Mouse (Mus musculus) MEL (cell line): ENCODE results near the gene Znrf1. TPM values are rescaled to one million over a fixed set of nuclear protein-coding genes. Genes with fewer than 3 reads are reported as not detected.

Source experiments
- DNase-seq: peaks from one replicate; pipeline ENCODE4 v3.0.0; 2011; ENCODE audit warnings: low read depth, low spot score
- H3K27ac ChIP-seq: 2 replicates; pipeline ENCODE4 v1.5.1; 2012; ENCODE audit warnings: low read depth, mild to moderate bottlenecking, control low read depth, low read length, moderate library complexity; ENCODE audit not compliant: control insufficient read depth
- H3K27me3 ChIP-seq, 2 experiments: fragments of 150-350 bp in 1 of 2; sonication (generic) in 1 of 2; 2 replicates each; pipeline ENCODE4 v1.6.1; 2012; ENCODE audit warnings: low read length in 2 of 2, mild to moderate bottlenecking in 2 of 2, improper control_type of control experiment in 1 of 2, moderate library complexity in 1 of 2; ENCODE audit not compliant: insufficient read depth in 2 of 2, control insufficient read depth in 1 of 2
- H3K36me3 ChIP-seq, 2 experiments: 2 replicates each; pipeline ENCODE4 v1.6.1; 2012 to 2014; ENCODE audit warnings: low read length in 2 of 2, improper control_type of control experiment in 1 of 2, inconsistent platforms in 1 of 2, mild to moderate bottlenecking in 1 of 2; ENCODE audit not compliant: insufficient read depth in 2 of 2, control insufficient read depth in 1 of 2
- H3K4me1 ChIP-seq, 2 experiments: fragments of 150-350 bp in 1 of 2; sonication (generic) in 1 of 2; 2 replicates each; pipeline ENCODE4 v1.6.1; 2012; ENCODE audit warnings: low read length in 2 of 2, improper control_type of control experiment in 1 of 2, mild to moderate bottlenecking in 1 of 2; ENCODE audit not compliant: insufficient read depth in 2 of 2, control insufficient read depth in 1 of 2
- H3K4me3 ChIP-seq, 2 experiments: fragments of 150-350 bp in 1 of 2; sonication (generic) in 1 of 2; 2 replicates each; pipeline ENCODE4 v1.5.1; 2012; ENCODE audit warnings: low read depth in 2 of 2, low read length in 2 of 2, mild to moderate bottlenecking in 2 of 2, moderate library complexity in 2 of 2, control low read depth in 1 of 2, improper control_type of control experiment in 1 of 2; ENCODE audit not compliant: control insufficient read depth in 1 of 2, insufficient read depth in 1 of 2
- H3K79me2 ChIP-seq: 2 replicates; pipeline ENCODE4 v1.6.1; 2012; ENCODE audit warnings: mild to moderate bottlenecking, low read length, moderate library complexity; ENCODE audit not compliant: control insufficient read depth, poor library complexity, insufficient read depth
- H3K9ac ChIP-seq: 2 replicates; pipeline ENCODE4 v1.6.1; 2012; ENCODE audit warnings: low read depth, mild to moderate bottlenecking, control low read depth, low read length, moderate library complexity; ENCODE audit not compliant: control insufficient read depth, poor library complexity, severe bottlenecking
- H3K9me3 ChIP-seq: fragments of 150-350 bp; sonication (generic); replicated peaks from 2 replicates; pipeline ENCODE4 v1.6.1; 2012; ENCODE audit warnings: mild to moderate bottlenecking, low read length, improper control_type of control experiment, moderate library complexity; ENCODE audit not compliant: insufficient read depth
- CHD2 ChIP-seq: IDR thresholded peaks from 2 replicates; pipeline ENCODE4 v1.6.1; 2011; ENCODE audit warnings: low read length, improper control_type of control experiment
- CTCF ChIP-seq, 3 experiments: IDR thresholded peaks in 2 of 3; conservative IDR thresholded peaks in 1 of 3; 2 replicates each; pipeline ENCODE4 v1.5.1; 2011 to 2012; ENCODE audit warnings: low read length in 3 of 3, low read depth in 2 of 3, mild to moderate bottlenecking in 2 of 3, improper control_type of control experiment in 1 of 3, inconsistent platforms in 1 of 3, mixed read lengths in 1 of 3, moderate library complexity in 1 of 3; ENCODE audit not compliant: control insufficient read depth in 1 of 3, insufficient read depth in 1 of 3, poor library complexity in 1 of 3, severe bottlenecking in 1 of 3
- ELF1 ChIP-seq: IDR thresholded peaks from 2 replicates; pipeline ENCODE4 v1.6.1; 2014; ENCODE audit warnings: low read depth, mild to moderate bottlenecking, inconsistent platforms, low read length, improper control_type of control experiment, moderate library complexity
- EP300 ChIP-seq, 2 experiments: IDR thresholded peaks; 2 replicates each; pipeline ENCODE4 v1.6.1; 2011; ENCODE audit warnings: improper control_type of control experiment in 2 of 2, low read length in 2 of 2, low read depth in 1 of 2, mild to moderate bottlenecking in 1 of 2
- GATA1 ChIP-seq: IDR thresholded peaks from 2 replicates; pipeline ENCODE4 v1.6.1; 2011; ENCODE audit warnings: low read depth, low read length, improper control_type of control experiment
- HCFC1 ChIP-seq: IDR thresholded peaks from 2 replicates; pipeline ENCODE4 v1.6.1; 2012; ENCODE audit warnings: low read depth, mild to moderate bottlenecking, inconsistent platforms, low read length, improper control_type of control experiment, moderate library complexity
- JUND ChIP-seq: IDR thresholded peaks from 2 replicates; pipeline ENCODE4 v1.6.1; 2011; ENCODE audit warnings: low read depth, mild to moderate bottlenecking, improper control_type of control experiment, low read length
- KAT2A ChIP-seq: conservative IDR thresholded peaks from 2 replicates; pipeline ENCODE4 v1.6.1; 2012; ENCODE audit warnings: low read depth, low read length, improper control_type of control experiment, inconsistent platforms
- MAZ ChIP-seq: IDR thresholded peaks from 2 replicates; pipeline ENCODE4 v1.6.1; 2012; ENCODE audit warnings: low read depth, mild to moderate bottlenecking, inconsistent platforms, low read length, improper control_type of control experiment
- MXI1 ChIP-seq: IDR thresholded peaks from 2 replicates; pipeline ENCODE4 v1.6.1; 2011; ENCODE audit warnings: mild to moderate bottlenecking, low read depth, low read length, improper control_type of control experiment
- NELFE ChIP-seq: IDR thresholded peaks from 2 replicates; pipeline ENCODE4 v1.6.1; 2011; ENCODE audit warnings: low read depth, low read length, improper control_type of control experiment
- NRF1 ChIP-seq: IDR thresholded peaks from 2 replicates; pipeline ENCODE4 v1.6.1; 2014; ENCODE audit warnings: low read depth, mild to moderate bottlenecking, inconsistent platforms, low read length, improper control_type of control experiment, moderate library complexity; ENCODE audit not compliant: poor library complexity, insufficient read depth, severe bottlenecking
- POLR2A ChIP-seq, 2 experiments: IDR thresholded peaks; 2 replicates each; pipeline ENCODE4 v1.6.1; 2011 to 2012; ENCODE audit warnings: low read length in 2 of 2, mild to moderate bottlenecking in 2 of 2, control low read depth in 1 of 2, improper control_type of control experiment in 1 of 2, low read depth in 1 of 2, moderate library complexity in 1 of 2; ENCODE audit not compliant: control insufficient read depth in 1 of 2, insufficient read depth in 1 of 2, poor library complexity in 1 of 2
- RCOR1 ChIP-seq: IDR thresholded peaks from 2 replicates; pipeline ENCODE4 v1.6.1; 2012; ENCODE audit warnings: low read depth, mild to moderate bottlenecking, inconsistent platforms, low read length, improper control_type of control experiment
- SMC3 ChIP-seq: IDR thresholded peaks from 2 replicates; pipeline ENCODE4 v1.6.1; 2011; ENCODE audit warnings: low read depth, low read length, improper control_type of control experiment
- TAL1 ChIP-seq: IDR thresholded peaks from 2 replicates; pipeline ENCODE4 v1.6.1; 2012; ENCODE audit warnings: mild to moderate bottlenecking, inconsistent platforms, low read length, moderate library complexity, mixed read lengths
- TBP ChIP-seq: IDR thresholded peaks from 2 replicates; pipeline ENCODE4 v1.8.0; 2011; ENCODE audit warnings: low read depth, low read length, improper control_type of control experiment
- TCF12 ChIP-seq: IDR thresholded peaks from 2 replicates; pipeline ENCODE4 v1.6.1; 2014; ENCODE audit warnings: low read depth, mild to moderate bottlenecking, inconsistent platforms, low read length, improper control_type of control experiment, moderate library complexity
- UBTF ChIP-seq: IDR thresholded peaks from 2 replicates; pipeline ENCODE4 v1.6.1; 2012; ENCODE audit warnings: low read depth, mild to moderate bottlenecking, inconsistent platforms, low read length, improper control_type of control experiment, moderate library complexity, borderline replicate concordance; ENCODE audit not compliant: insufficient read depth
- USF1 ChIP-seq: IDR thresholded peaks from 2 replicates; pipeline ENCODE4 v1.6.1; 2014; ENCODE audit warnings: low read depth, mild to moderate bottlenecking, inconsistent platforms, low read length, improper control_type of control experiment, moderate library complexity
- ZKSCAN1 ChIP-seq: IDR thresholded peaks from 2 replicates; pipeline ENCODE4 v1.6.1; 2012; ENCODE audit warnings: low read depth, mild to moderate bottlenecking, inconsistent platforms, low read length, improper control_type of control experiment, moderate library complexity
- ZNF384 ChIP-seq: IDR thresholded peaks from 2 replicates; pipeline ENCODE4 v1.6.1; 2012; ENCODE audit warnings: low read depth, mild to moderate bottlenecking, inconsistent platforms, low read length, improper control_type of control experiment
- polyA plus RNA-seq, 2 experiments: library from polyadenylated mRNA; stranded (reverse) in 1 of 2; unstranded in 1 of 2; fragments of >175 nt in 1 of 2; fragments of >200 nt in 1 of 2; gene quantifications; 2 replicates each; pipeline versions ENCODE4 v1.2.1 to v1.2.4; 2012; ENCODE audit warnings: low replicate concordance in 2 of 2, low read depth in 1 of 2; ENCODE audit not compliant: insufficient read length in 2 of 2, insufficient read depth in 1 of 2, missing spikeins in 1 of 2
- total RNA-seq: library from RNA; depleted of rRNA; stranded (reverse); fragments of 300-350 nt; gene quantifications from 2 replicates; pipeline ENCODE4 v1.2.3, GENCODE M21; 2012

The Znrf1 gene
- total and polyA plus RNA-seq, 3 experiments: 18.4 to 36.0 TPM; not detected in 1

GRCm38 (mm10) chr8:111657312-111657854 lies 121.5 kb downstream of the Znrf1 start:
- H3K9ac ChIP-seq: no peak overlapping the region
- no peak for TF ChIP-seq ZKSCAN1
- TF ChIP-seq EP300 (IDR thresholded peaks at IDR 0.05; ENCODE audit: low read depth in 1 of 2, low read length in 2 of 2): peak; percentile 44 to 70
- TF ChIP-seq ELF1: 0 out of 2 replicates have a peak, but pooled peaks have one; percentile 16
- peak; percentile 81 for TF ChIP-seq GATA1
- TF ChIP-seq TAL1: peak; percentile 61
- 0 out of 2 replicates have a peak, but pooled peaks have one; percentile 39 for TF ChIP-seq TCF12
- TF ChIP-seq RCOR1: peak; percentile 51; the same call in 1 of the 2 replicates
- no peak for TF ChIP-seq NRF1
- DNase-seq: peak; percentile 33
- peaks cover 8 to 29% of the 10 kb centered on the region in 2 experiments for H3K4me1 ChIP-seq
- peaks cover 2 to 29% of the 10 kb centered on the region in 2 experiments; a peak in 3 of 4 replicates for H3K36me3 ChIP-seq
- H3K27ac ChIP-seq: no peak overlapping the region
- H3K27me3 ChIP-seq: no peaks in the 10 kb centered on the region
- peaks cover 19% of the 10 kb centered on the region for H3K79me2 ChIP-seq
- H3K9me3 ChIP-seq: no peaks in the 10 kb centered on the region
- H3K4me3 ChIP-seq: no peak overlapping the region

- Histone ChIP-seq H3K9me3 (no peaks in the 10 kb centered on the region), H3K36me3 (peaks cover under 1 to 29% of the 10 kb centered on the region in 2 experiments; a peak in 3 of 4 replicates), H3K4me3 (no peak overlapping the region), H3K4me1 (peaks cover 8 to 29% of the 10 kb centered on the region in 2 experiments), H3K9ac (no peak overlapping the region), H3K27me3 (no peaks in the 10 kb centered on the region), H3K79me2 (peaks cover 17% of the 10 kb centered on the region), H3K27ac (no peak overlapping the region)
- no peak for TF ChIP-seq POLR2A (IDR thresholded peaks at IDR 0.05; ENCODE audit: control insufficient read depth in 1 of 2, insufficient read depth in 1 of 2, low read depth in 1 of 2, low read length in 2 of 2, poor library complexity in 1 of 2)
- 0 out of 2 replicates have a peak, but pooled peaks have one; percentile 13 for TF ChIP-seq GATA1
- TF ChIP-seq EP300 (IDR thresholded peaks at IDR 0.05; ENCODE audit: low read depth in 1 of 2, low read length in 2 of 2): peak in 1 of 2 experiments; percentile 33; a peak in 2 of 4 replicates
- peak; percentile 63 for DNase-seq
These were observed 123.0 kb downstream of the Znrf1 start for GRCm38 (mm10) chr8:111658819-111659423.

GRCm38 (mm10) chr8:111662473-111662872 lies 126.6 kb downstream of the Znrf1 start:
- peak; percentile 78 for DNase-seq
- H3K36me3 ChIP-seq: peaks cover 0 to 19% of the 10 kb centered on the region in 2 experiments; a peak in 2 of 4 replicates
- TF ChIP-seq TCF12 (no peak), RCOR1 (no peak), UBTF (no peak), MAZ (no peak), ZKSCAN1 (no peak), NRF1 (no peak), TBP (no peak), CHD2 (no peak), SMC3 (peak; percentile 91), MXI1 (no peak), CTCF (IDR thresholded peaks at IDR 0.05 in 2 of 3, conservative IDR thresholded peaks at IDR 0.05 in 1 of 3; ENCODE audit: control insufficient read depth in 1 of 3, insufficient read depth in 1 of 3, low read depth in 2 of 3, low read length in 3 of 3, poor library complexity in 1 of 3, severe bottlenecking in 1 of 3) (peak; percentile 82 to 87 (median 84)), KAT2A (no peak), HCFC1 (no peak), ZNF384 (no peak), NELFE (no peak), JUND (no peak), TAL1 (no peak), EP300 (IDR thresholded peaks at IDR 0.05; ENCODE audit: low read depth in 1 of 2, low read length in 2 of 2) (no peak), USF1 (no peak)

More at GRCm38 (mm10) chr8:111662473-111662872, 126.6 kb downstream of the Znrf1 start:
- Histone ChIP-seq H3K4me3 (no peak overlapping the region), H3K4me1 (peaks cover 2 to 21% of the 10 kb centered on the region in 2 experiments), H3K27me3 (no peaks in the 10 kb centered on the region), H3K9me3 (no peaks in the 10 kb centered on the region), H3K27ac (no peak overlapping the region), H3K79me2 (peaks cover 3% of the 10 kb centered on the region; the same call in 1 of the 2 replicates), H3K9ac (no peak overlapping the region)
